Mouse (Mus musculus): Measurements from ENCODE around the gene Olfr1511. TPM values are rescaled to one million over a fixed set of nuclear protein-coding genes. Genes with fewer than 3 reads are reported as not detected.
"Not testable (repeated sequence)": the region's sequence is repeated elsewhere in the genome, so short reads cannot be mapped to it uniquely, and the experiment has no call there.

Olfr1511 gene
- not detected in 2 replicates for polyA plus RNA-seq (2015; fragmentation: Nextera tagmentation; extraction: Ambion mirVana)

GRCm38 (mm10) chr14:52397279-52397678 lies at the start of gene Olfr1511:
Gene Olfr1511, minus strand, starts transcription at chr14:52397379.
- Histone ChIP-seq H3K36me3 (ENCODE audit: control insufficient read depth, insufficient read depth, low read length) (no peaks in the 10 kb centered on the region), H3K9me3 (ENCODE audit: control insufficient read depth, low read length) (no peaks in the 10 kb centered on the region), H3K4me3 (ENCODE audit: low read length) (no peak within 1 kb of the TSS), H3K4me2 (ENCODE audit: low read depth, low read length) (no peak within 1 kb of the TSS), H3K9ac (ENCODE audit: low read length) (no peak within 1 kb of the TSS), H3K27me3 (ENCODE audit: control insufficient read depth, insufficient read depth, low read depth, low read length) (no peaks in the 10 kb centered on the region), H3K27ac (ENCODE audit: low read length) (no peak within 1 kb of the TSS), H3K4me1 (replicated peaks; ENCODE audit: control insufficient read depth, insufficient read depth, low read length) (no peaks in the 10 kb centered on the region)
- 74% methylated on average over 4 of the region's 4 CpGs for WGBS
- no peak for ATAC-seq (ENCODE audit: low read depth)

GRCm38 (mm10) chr14:52442690-52443089 lies 45.5 kb upstream of the Olfr1511 start, which contains the start of gene Olfr1509:
Gene Olfr1509, plus strand, starts transcription at chr14:52442990.
- Histone ChIP-seq H3K36me3 (ENCODE audit: control insufficient read depth, insufficient read depth, low read length) (no peaks in the 10 kb centered on the region), H3K27ac (ENCODE audit: low read length) (no peak within 1 kb of the TSS), H3K4me2 (ENCODE audit: low read depth, low read length) (no peak within 1 kb of the TSS), H3K27me3 (ENCODE audit: control insufficient read depth, insufficient read depth, low read depth, low read length) (no peaks in the 10 kb centered on the region), H3K4me1 (replicated peaks; ENCODE audit: control insufficient read depth, insufficient read depth, low read length) (no peaks in the 10 kb centered on the region), H3K9ac (ENCODE audit: low read length) (no peak within 1 kb of the TSS), H3K9me3 (ENCODE audit: control insufficient read depth, low read length) (no peaks in the 10 kb centered on the region), H3K4me3 (ENCODE audit: low read length) (no peak within 1 kb of the TSS)
- no peak for ATAC-seq (ENCODE audit: low read depth)

- WGBS: 96% methylated on average over 1 of the region's 1 CpGs
- Histone ChIP-seq H3K9me3 (ENCODE audit: control insufficient read depth, low read length) (no peaks in the 10 kb centered on the region), H3K4me1 (replicated peaks; ENCODE audit: control insufficient read depth, insufficient read depth, low read length) (no peaks in the 10 kb centered on the region), H3K4me3 (ENCODE audit: low read length) (no peak overlapping the region), H3K27ac (ENCODE audit: low read length) (no peak overlapping the region), H3K4me2 (ENCODE audit: low read depth, low read length) (no peak overlapping the region), H3K36me3 (ENCODE audit: control insufficient read depth, insufficient read depth, low read length) (no peaks in the 10 kb centered on the region), H3K9ac (ENCODE audit: low read length) (no peak overlapping the region), H3K27me3 (ENCODE audit: control insufficient read depth, insufficient read depth, low read depth, low read length) (no peaks in the 10 kb centered on the region)
- no peak for ATAC-seq (ENCODE audit: low read depth)
Observed at GRCm38 (mm10) chr14:52427686-52428085, 30.5 kb upstream of the Olfr1511 start.

GRCm38 (mm10) chr14:52414273-52414672 lies 17.1 kb upstream of the Olfr1511 start, which contains the start of gene Olfr1510:
Gene Olfr1510, minus strand, starts transcription at chr14:52414373.
- H3K27me3 ChIP-seq (ENCODE audit: control insufficient read depth, insufficient read depth, low read depth, low read length): no peaks in the 10 kb centered on the region
- H3K4me3 ChIP-seq (ENCODE audit: low read length): no peak within 1 kb of the TSS
- H3K4me1 ChIP-seq (replicated peaks; ENCODE audit: control insufficient read depth, insufficient read depth, low read length): no peaks in the 10 kb centered on the region
- H3K9ac ChIP-seq (ENCODE audit: low read length): no peak within 1 kb of the TSS
- WGBS: 86% methylated on average over 3 of the region's 3 CpGs
- H3K27ac ChIP-seq (ENCODE audit: low read length): no peak within 1 kb of the TSS
- H3K9me3 ChIP-seq (ENCODE audit: control insufficient read depth, low read length): no peaks in the 10 kb centered on the region
- H3K36me3 ChIP-seq (ENCODE audit: control insufficient read depth, insufficient read depth, low read length): no peaks in the 10 kb centered on the region
- no peak within 1 kb of the TSS for H3K4me2 ChIP-seq (ENCODE audit: low read depth, low read length)
- ATAC-seq (ENCODE audit: low read depth): no peak

GRCm38 (mm10) chr14:52410142-52410919 lies 13.2 kb upstream of the Olfr1511 start:
- H3K4me3 ChIP-seq (ENCODE audit: low read length); ATAC-seq (ENCODE audit: low read depth); H3K36me3 ChIP-seq (ENCODE audit: control insufficient read depth, insufficient read depth, low read length); H3K9ac ChIP-seq (ENCODE audit: low read length); H3K27ac ChIP-seq (ENCODE audit: low read length); H3K4me2 ChIP-seq (ENCODE audit: low read depth, low read length); H3K4me1 ChIP-seq (replicated peaks; ENCODE audit: control insufficient read depth, insufficient read depth, low read length); H3K9me3 ChIP-seq (ENCODE audit: control insufficient read depth, low read length); H3K27me3 ChIP-seq (ENCODE audit: control insufficient read depth, insufficient read depth, low read depth, low read length): not testable (repeated sequence)
- 69% methylated on average over 7 of the region's 10 CpGs for WGBS

- H3K9me3 ChIP-seq (ENCODE audit: control insufficient read depth, low read length); H3K4me1 ChIP-seq (replicated peaks; ENCODE audit: control insufficient read depth, insufficient read depth, low read length); H3K4me3 ChIP-seq (ENCODE audit: low read length); ATAC-seq (ENCODE audit: low read depth); H3K27me3 ChIP-seq (ENCODE audit: control insufficient read depth, insufficient read depth, low read depth, low read length); H3K27ac ChIP-seq (ENCODE audit: low read length); H3K36me3 ChIP-seq (ENCODE audit: control insufficient read depth, insufficient read depth, low read length); H3K9ac ChIP-seq (ENCODE audit: low read length); H3K4me2 ChIP-seq (ENCODE audit: low read depth, low read length): not testable (repeated sequence)
- 82% methylated on average over 8 of the region's 9 CpGs for WGBS
Observed at GRCm38 (mm10) chr14:52390084-52390848, 6.9 kb downstream of the Olfr1511 start.

- ATAC-seq (ENCODE audit: low read depth): no peak
- H3K36me3 ChIP-seq (ENCODE audit: control insufficient read depth, insufficient read depth, low read length): no peaks in the 10 kb centered on the region
Observed at GRCm38 (mm10) chr14:52379068-52379467, 18.1 kb downstream of the Olfr1511 start, which contains the start of gene Olfr1512. Gene Olfr1512, minus strand, starts transcription at chr14:52379168.

GRCm38 (mm10) chr14:52368741-52369140 lies 28.4 kb downstream of the Olfr1511 start:
- WGBS: 76% methylated on average over 3 of the region's 3 CpGs
- no peaks in the 10 kb centered on the region for H3K4me1 ChIP-seq (replicated peaks; ENCODE audit: control insufficient read depth, insufficient read depth, low read length)
- ATAC-seq (ENCODE audit: low read depth): no peak
- H3K4me2 ChIP-seq (ENCODE audit: low read depth, low read length): no peak overlapping the region
- H3K36me3 ChIP-seq (ENCODE audit: control insufficient read depth, insufficient read depth, low read length): no peaks in the 10 kb centered on the region
- H3K9ac ChIP-seq (ENCODE audit: low read length): no peak overlapping the region
- H3K4me3 ChIP-seq (ENCODE audit: low read length): no peak overlapping the region
- no peaks in the 10 kb centered on the region for H3K9me3 ChIP-seq (ENCODE audit: control insufficient read depth, low read length)
- no peak overlapping the region for H3K27ac ChIP-seq (ENCODE audit: low read length)
- no peaks in the 10 kb centered on the region for H3K27me3 ChIP-seq (ENCODE audit: control insufficient read depth, insufficient read depth, low read depth, low read length)

More at GRCm38 (mm10) chr14:52379068-52379467, 18.1 kb downstream of the Olfr1511 start, which contains the start of gene Olfr1512:
- Histone ChIP-seq H3K27me3 (ENCODE audit: control insufficient read depth, insufficient read depth, low read depth, low read length) (no peaks in the 10 kb centered on the region), H3K4me2 (ENCODE audit: low read depth, low read length) (no peak within 1 kb of the TSS), H3K27ac (ENCODE audit: low read length) (no peak within 1 kb of the TSS), H3K4me1 (replicated peaks; ENCODE audit: control insufficient read depth, insufficient read depth, low read length) (no peaks in the 10 kb centered on the region), H3K9ac (ENCODE audit: low read length) (no peak within 1 kb of the TSS), H3K9me3 (ENCODE audit: control insufficient read depth, low read length) (no peaks in the 10 kb centered on the region), H3K4me3 (ENCODE audit: low read length) (no peak within 1 kb of the TSS)
- 73% methylated on average over 2 of the region's 2 CpGs for WGBS

- H3K36me3 ChIP-seq (ENCODE audit: control insufficient read depth, insufficient read depth, low read length): no peaks in the 10 kb centered on the region
- ATAC-seq (ENCODE audit: low read depth): no peak
- no peak within 1 kb of the TSS for H3K9ac ChIP-seq (ENCODE audit: low read length)
- H3K4me3 ChIP-seq (ENCODE audit: low read length): no peak within 1 kb of the TSS
- WGBS: 65% methylated on average over 4 of the region's 4 CpGs
- H3K27ac ChIP-seq (ENCODE audit: low read length): no peak within 1 kb of the TSS
- H3K4me1 ChIP-seq (replicated peaks; ENCODE audit: control insufficient read depth, insufficient read depth, low read length): no peaks in the 10 kb centered on the region
- no peak within 1 kb of the TSS for H3K4me2 ChIP-seq (ENCODE audit: low read depth, low read length)
- H3K27me3 ChIP-seq (ENCODE audit: control insufficient read depth, insufficient read depth, low read depth, low read length): no peaks in the 10 kb centered on the region
- H3K9me3 ChIP-seq (ENCODE audit: control insufficient read depth, low read length): no peaks in the 10 kb centered on the region
Observed at GRCm38 (mm10) chr14:52356308-52356707, 40.9 kb downstream of the Olfr1511 start, which contains the start of gene Olfr1513. Gene Olfr1513, minus strand, starts transcription at chr14:52356408.
